ENCODE assay signal across 18 mouse cellular contexts in the genomic region with DNA sequence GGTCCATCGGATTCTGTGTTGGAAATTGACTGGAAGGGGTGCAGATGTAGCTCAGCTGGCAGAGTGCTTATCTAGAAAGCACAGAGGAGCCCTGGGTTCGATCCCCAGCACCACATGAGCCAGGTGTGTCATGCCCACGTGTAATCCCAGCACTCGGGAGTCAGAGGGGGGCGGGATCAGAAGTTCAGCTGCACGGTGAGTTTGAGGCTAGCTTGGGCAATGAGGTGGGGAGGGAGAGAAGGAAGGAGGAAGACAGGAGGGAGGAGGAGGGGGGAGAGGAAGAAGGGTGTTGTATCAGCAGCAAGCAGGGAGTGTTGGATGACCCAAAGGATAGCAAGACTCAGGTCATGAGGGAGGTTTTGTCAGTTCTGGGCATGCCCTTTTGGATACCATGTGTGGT. TPM values are rescaled to one million over a fixed set of nuclear protein-coding genes. Genes with fewer than 3 reads are reported as not detected.
"Had no signal": no experiment of that assay in that cellular context is flagged by ENCODE, and none has a peak within 500 bp of the region (broad histone marks: within the 10 kb centered on the region; RNA-seq: fewer than 3 reads in every experiment).

No protein-coding gene starts in this region.

- H3K4me3 ChIP-seq: liver, embryonic 13.5 days; midbrain, embryonic 13.5 days had no signal

- H3K4me1 ChIP-seq: liver, embryonic 13.5 days had no signal

- H3K27ac ChIP-seq: liver, embryonic 13.5 days; midbrain, embryonic 13.5 days; stomach, postnatal 0 days had no signal

- H3K27me3 ChIP-seq: liver, embryonic 13.5 days had no signal

- H3K4me2 ChIP-seq: liver, embryonic 13.5 days; midbrain, embryonic 13.5 days had no signal

- H3K36me3 ChIP-seq: liver, embryonic 13.5 days; midbrain, embryonic 13.5 days had no signal

- DNase-seq: kidney, adult 18-20 months; kidney, adult 9 months; kidney, postnatal 14 days; kidney, postnatal 4 days; liver, embryonic 13.5 days; lung, adult 2 months; lung, postnatal 14 days; lung, postnatal 4 days; right cerebral cortex, adult 18-20 months; right cerebral cortex, postnatal 14 days; spleen, adult 18-20 months; thymus, adult 2 months; thymus, postnatal 14 days; thymus, postnatal 4 days had no signal

- ATAC-seq: intestine, embryonic 16.5 days; midbrain, embryonic 13.5 days had no signal

- H3K9ac ChIP-seq: liver, embryonic 13.5 days; midbrain, embryonic 13.5 days had no signal

- H3K9me3 ChIP-seq: liver, embryonic 13.5 days; midbrain, embryonic 13.5 days had no signal

RNA-seq across cellular contexts. Expression of gene Osbpl10, which starts 55.9 kb away (rescaled TPM):
- total RNA-seq: megakaryocyte progenitor cell, adult 5-6 weeks had no signal
